ENCODE assay signal across 8 mouse cellular contexts in the genomic region with DNA sequence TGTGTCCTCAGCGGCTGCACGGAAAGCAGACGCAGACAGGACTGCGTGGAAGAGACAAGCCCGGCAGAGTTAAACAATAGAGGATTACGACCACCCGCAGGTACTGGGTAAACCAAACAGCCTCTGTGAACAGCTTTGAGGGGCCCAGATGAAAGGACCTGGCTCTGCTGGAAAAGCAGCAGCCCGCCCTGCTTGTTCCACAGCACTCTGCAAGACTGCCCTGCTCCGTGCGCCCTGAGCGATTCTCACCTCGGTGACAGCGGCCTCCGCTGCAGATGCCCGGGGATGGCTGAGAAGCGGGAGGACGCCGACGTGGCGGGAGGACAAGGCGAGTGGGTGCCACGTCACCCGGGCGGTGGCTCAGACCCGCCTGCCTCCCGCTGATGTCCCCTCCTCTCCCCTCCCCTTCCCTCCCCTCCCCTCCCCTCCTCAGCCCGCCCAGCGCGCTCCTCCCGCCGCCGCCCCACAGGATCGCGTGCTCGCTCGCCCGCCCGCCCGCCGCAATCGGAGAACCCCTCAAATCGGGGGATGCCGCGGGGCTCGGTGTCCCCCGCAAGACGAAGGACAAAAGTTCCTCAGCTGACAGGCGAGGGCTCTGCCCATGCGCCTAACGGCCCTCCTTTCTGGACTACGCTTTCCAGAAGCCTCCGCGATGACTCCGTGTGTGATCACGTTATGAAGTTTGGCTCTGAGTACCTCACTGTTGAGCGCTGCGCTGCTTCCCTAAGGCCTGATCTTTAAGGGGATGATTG. TPM values are rescaled to one million over a fixed set of nuclear protein-coding genes. Genes with fewer than 3 reads are reported as not detected.
A peak's percentile ranks its signal among the peaks of the same experiment; 100 is the strongest.
DNase-seq lines count a peak whose midpoint lies in the region; ATAC-seq and TF ChIP-seq lines count a peak whose summit lies in the region.

A gene (minus strand): TSS at position 364 of the 752 bp plus-strand sequence.

- WGBS in embryonic facial prominence, embryonic 15.5 days = under 1% methylated on average over 49 of the region's 57 CpGs
- whole genome bisulfite sequencing in heart, embryonic 11.5 days (ENCODE audit: insufficient replicate concordance) = under 1% methylated on average over 43 of the region's 57 CpGs
- WGBS in kidney, embryonic 16.5 days = under 1% methylated on average over 50 of the region's 57 CpGs
- 0% methylated on average over 33 of the region's 57 CpGs for WGBS in midbrain, postnatal 0 days
- 2% methylated on average over 40 of the region's 57 CpGs for WGBS in stomach, postnatal 0 days

- TF ChIP-seq CTCF in midbrain, postnatal 0 days (IDR thresholded peaks at IDR 0.05) = no peak
- no peak for TF ChIP-seq CTCF in stomach, postnatal 0 days (IDR thresholded peaks at IDR 0.05; ENCODE audit: low read depth)

- DNase-seq in spleen, adult 18-20 months = peak; percentile 11 to 17
- DNase-seq in spleen, adult 12 weeks (ENCODE audit: low spot score) = no peak
- peak; percentile 79 for DNase-seq in liver
- DNase-seq in midbrain, postnatal 0 days (ENCODE audit: low spot score) = peak; percentile 94
- peak; percentile 76 for DNase-seq in stomach, postnatal 0 days (ENCODE audit: low spot score)

- no peak for TF ChIP-seq EP300 in stomach, postnatal 0 days (optimal IDR thresholded peaks at IDR 0.05)

- no peaks in the 10 kb centered on the region for H3K9me3 ChIP-seq in embryonic facial prominence, embryonic 15.5 days (replicated peaks)
- H3K9me3 ChIP-seq in heart, embryonic 11.5 days (replicated peaks; ENCODE audit: control insufficient read depth, low read length) = no peaks in the 10 kb centered on the region
- no peaks in the 10 kb centered on the region for H3K9me3 ChIP-seq in kidney, embryonic 16.5 days (ENCODE audit: low read length)
- no peaks in the 10 kb centered on the region for H3K9me3 ChIP-seq in midbrain, postnatal 0 days (ENCODE audit: low read length)
- H3K9me3 ChIP-seq in stomach, postnatal 0 days (ENCODE audit: control insufficient read depth, low read length) = no peaks in the 10 kb centered on the region

- H3K4me2 ChIP-seq in embryonic facial prominence, embryonic 15.5 days (replicated peaks) = peak within 1 kb of the TSS; percentile 58
- peak within 1 kb of the TSS; percentile 59 for H3K4me2 ChIP-seq in heart, embryonic 11.5 days
- H3K4me2 ChIP-seq in kidney, embryonic 16.5 days (replicated peaks; ENCODE audit: low read depth, low read length) = peak within 1 kb of the TSS; percentile 89
- peak within 1 kb of the TSS; percentile 53 for H3K4me2 ChIP-seq in midbrain, postnatal 0 days (ENCODE audit: low read depth, low read length, poor library complexity, severe bottlenecking)
- peak within 1 kb of the TSS; percentile 62 for H3K4me2 ChIP-seq in stomach, postnatal 0 days (replicated peaks; ENCODE audit: low read depth)

- no peaks in the 10 kb centered on the region for H3K36me3 ChIP-seq in embryonic facial prominence, embryonic 15.5 days
- H3K36me3 ChIP-seq in heart, embryonic 11.5 days (ENCODE audit: control insufficient read depth, insufficient read depth, low read length) = no peaks in the 10 kb centered on the region
- H3K36me3 ChIP-seq in kidney, embryonic 16.5 days (ENCODE audit: insufficient read depth, low read length) = peaks cover 11% of the 10 kb centered on the region; the same call in 1 of the 2 replicates
- peaks cover 4% of the 10 kb centered on the region; the same call in 1 of the 2 replicates for H3K36me3 ChIP-seq in midbrain, postnatal 0 days (ENCODE audit: insufficient read depth, low read length)
- no peaks in the 10 kb centered on the region for H3K36me3 ChIP-seq in stomach, postnatal 0 days (ENCODE audit: control insufficient read depth, insufficient read depth, low read length)

- no peaks in the 10 kb centered on the region for H3K27me3 ChIP-seq in embryonic facial prominence, embryonic 15.5 days
- H3K27me3 ChIP-seq in heart, embryonic 11.5 days (ENCODE audit: control insufficient read depth, insufficient read depth, low read length) = no peaks in the 10 kb centered on the region
- H3K27me3 ChIP-seq in kidney, embryonic 16.5 days (ENCODE audit: insufficient read depth, low read length) = no peaks in the 10 kb centered on the region
- no peaks in the 10 kb centered on the region for H3K27me3 ChIP-seq in midbrain, postnatal 0 days (ENCODE audit: insufficient read depth, low read length)
- no peaks in the 10 kb centered on the region for H3K27me3 ChIP-seq in stomach, postnatal 0 days (ENCODE audit: control insufficient read depth, insufficient read depth, low read length)

- ATAC-seq in embryonic facial prominence, embryonic 15.5 days (ENCODE audit: insufficient number of reproducible peaks, low FRiP score, low TSS enrichment, low read depth) = peak; percentile 93
- peak; percentile 90 for ATAC-seq in heart, embryonic 11.5 days (replicated peaks; ENCODE audit: insufficient number of reproducible peaks, low FRiP score, low TSS enrichment)
- ATAC-seq in kidney, embryonic 16.5 days (ENCODE audit: low FRiP score, low TSS enrichment) = peak; percentile 93
- ATAC-seq in midbrain, postnatal 0 days (ENCODE audit: low FRiP score) = peak; percentile 89
- peak; percentile 92 for ATAC-seq in stomach, postnatal 0 days (ENCODE audit: low FRiP score, low TSS enrichment)

- H3K27ac ChIP-seq in embryonic facial prominence, embryonic 15.5 days (replicated peaks) = peak within 1 kb of the TSS; percentile 93
- peak within 1 kb of the TSS; percentile 62 for H3K27ac ChIP-seq in heart, embryonic 11.5 days (ENCODE audit: low read depth, low read length)
- H3K27ac ChIP-seq in kidney, embryonic 16.5 days (ENCODE audit: low read length) = peak within 1 kb of the TSS; percentile 75
- H3K27ac ChIP-seq in midbrain, postnatal 0 days (ENCODE audit: low read depth, low read length) = peak within 1 kb of the TSS; percentile 89
- peak within 1 kb of the TSS; percentile 88 for H3K27ac ChIP-seq in stomach, postnatal 0 days (replicated peaks)

- H3K9ac ChIP-seq in embryonic facial prominence, embryonic 15.5 days = peak within 1 kb of the TSS; percentile 71
- H3K9ac ChIP-seq in heart, embryonic 11.5 days (ENCODE audit: low read depth, low read length) = peak within 1 kb of the TSS; percentile 77
- H3K9ac ChIP-seq in kidney, embryonic 16.5 days (replicated peaks; ENCODE audit: low read length) = peak within 1 kb of the TSS; percentile 86
- peak within 1 kb of the TSS; percentile 88 for H3K9ac ChIP-seq in midbrain, postnatal 0 days (replicated peaks; ENCODE audit: low read length, poor library complexity, severe bottlenecking)
- H3K9ac ChIP-seq in stomach, postnatal 0 days (ENCODE audit: low read length) = peak within 1 kb of the TSS; percentile 76

- H3K4me1 ChIP-seq in embryonic facial prominence, embryonic 15.5 days = peaks cover 14% of the 10 kb centered on the region; the same call in 1 of the 2 replicates
- no peaks in the 10 kb centered on the region for H3K4me1 ChIP-seq in heart, embryonic 11.5 days (ENCODE audit: control insufficient read depth, insufficient read depth, low read length)
- peaks cover 8% of the 10 kb centered on the region for H3K4me1 ChIP-seq in kidney, embryonic 16.5 days (ENCODE audit: insufficient read depth, low read length)
- peaks cover 9% of the 10 kb centered on the region; the same call in 1 of the 2 replicates for H3K4me1 ChIP-seq in midbrain, postnatal 0 days (ENCODE audit: insufficient read depth, low read length)
- no peaks in the 10 kb centered on the region for H3K4me1 ChIP-seq in stomach, postnatal 0 days (replicated peaks; ENCODE audit: control insufficient read depth, insufficient read depth)

- H3K4me3 ChIP-seq in embryonic facial prominence, embryonic 15.5 days (replicated peaks) = peak within 1 kb of the TSS; percentile 68
- H3K4me3 ChIP-seq in heart, embryonic 11.5 days (ENCODE audit: low read depth, low read length) = peak within 1 kb of the TSS; percentile 61
- peak within 1 kb of the TSS; percentile 55 for H3K4me3 ChIP-seq in kidney, embryonic 16.5 days (ENCODE audit: low read length)
- H3K4me3 ChIP-seq in midbrain, postnatal 0 days (ENCODE audit: low read depth, low read length) = peak within 1 kb of the TSS; percentile 64
- H3K4me3 ChIP-seq in stomach, postnatal 0 days (ENCODE audit: low read depth, low read length) = peak within 1 kb of the TSS; percentile 57

RNA-seq across cellular contexts. Expression of the gene that starts here (rescaled TPM):
- 15.5 and 15.8 TPM in 2 replicates for polyA plus RNA-seq in embryonic facial prominence, embryonic 15.5 days (2015; fragmentation: Nextera tagmentation; extraction: Ambion mirVana)
- 10.3 and 12.0 TPM in 2 replicates for polyA plus RNA-seq in heart, embryonic 11.5 days (2014; fragmentation: Nextera tagmentation; extraction: Ambion mirVana)
- polyA plus RNA-seq in kidney, embryonic 16.5 days (2015; fragmentation: Nextera tagmentation; extraction: Ambion mirVana) = 7.3 and 7.4 TPM in 2 replicates
- 20.7 and 21.7 TPM in 2 replicates for total RNA-seq in midbrain, postnatal 0 days (2014; rRNA removed)
- 7.6 and 9.8 TPM in 2 replicates for polyA plus RNA-seq in midbrain, postnatal 0 days (2015; fragmentation: Nextera tagmentation; extraction: Ambion mirVana)
- 2.8 and 3.4 TPM in 2 replicates for polyA plus RNA-seq in stomach, postnatal 0 days (2015; fragmentation: Nextera tagmentation; extraction: Ambion mirVana)
